Mouse (Mus musculus) urinary bladder, adult 18-20 months (tissue): ENCODE measurements around the gene Ltbr.
A peak's percentile ranks its signal among the peaks of the same experiment; 100 is the strongest.
"Not testable (repeated sequence)": the region's sequence is repeated elsewhere in the genome, so short reads cannot be mapped to it uniquely, and the experiment has no call there.

Source experiments
- DNase-seq, 2 experiments: peaks; one replicate each; pipeline ENCODE4 v3.0.0; 2022; ENCODE audit warnings: low spot score in 2 of 2, mixed read lengths in 2 of 2

The Ltbr gene

GRCm38 (mm10) chr6:125272228-125272785, 41.4 kb downstream of the Ltbr start:
- no peak for DNase-seq

GRCm38 (mm10) chr6:125271455-125272227, 42.0 kb downstream of the Ltbr start:
- DNase-seq, result peak; percentile 80 to 90

- DNase-seq, result no peak
Observed at GRCm38 (mm10) chr6:125268799-125269198, 44.9 kb downstream of the Ltbr start.

- no peak for DNase-seq
Observed at GRCm38 (mm10) chr6:125267469-125267868, 46.2 kb downstream of the Ltbr start.

- DNase-seq, result not testable (repeated sequence)
Observed at GRCm38 (mm10) chr6:125266600-125266999, 47.1 kb downstream of the Ltbr start.

GRCm38 (mm10) chr6:125266091-125266490, 47.6 kb downstream of the Ltbr start:
- DNase-seq, result no peak

- DNase-seq, result no peak
Observed at GRCm38 (mm10) chr6:125265239-125265638, 48.4 kb downstream of the Ltbr start.

GRCm38 (mm10) chr6:125264219-125264618, 49.5 kb downstream of the Ltbr start:
- DNase-seq, result no peak

GRCm38 (mm10) chr6:125260006-125260555, 53.6 kb downstream of the Ltbr start:
- no peak for DNase-seq
